Mouse (Mus musculus) brown adipose tissue, adult 24 weeks (tissue): ENCODE results near the gene Anks1b. TPM values are rescaled to one million over a fixed set of nuclear protein-coding genes. Genes with fewer than 3 reads are reported as not detected.

Source experiments
- H3K27ac ChIP-seq: fragments of 200-500 bp; replicated peaks from 2 replicates; pipeline ENCODE4 v1.5.1; 2012; ENCODE audit warnings: low read depth, mild to moderate bottlenecking, low read length
- H3K4me1 ChIP-seq: fragments of 200-500 bp; 2 replicates; pipeline ENCODE4 v1.6.1; 2012; ENCODE audit warnings: low read length, mixed read lengths; ENCODE audit not compliant: control insufficient read depth, insufficient read depth, insufficient read length
- H3K4me3 ChIP-seq: fragments of 200-500 bp; 2 replicates; pipeline ENCODE4 v1.5.1; 2012; ENCODE audit warnings: low read depth, mild to moderate bottlenecking, low read length, moderate library complexity; ENCODE audit not compliant: insufficient read depth
- polyA plus RNA-seq: library from polyadenylated mRNA; stranded (reverse); fragments of >200 nt; gene quantifications from 2 replicates; pipeline ENCODE4 v1.2.4, GENCODE M21; 2012; ENCODE audit not compliant: missing spikeins, insufficient read depth, insufficient read length

The Anks1b gene
- polyA plus RNA-seq, 1 experiment, result not detected

DNA sequence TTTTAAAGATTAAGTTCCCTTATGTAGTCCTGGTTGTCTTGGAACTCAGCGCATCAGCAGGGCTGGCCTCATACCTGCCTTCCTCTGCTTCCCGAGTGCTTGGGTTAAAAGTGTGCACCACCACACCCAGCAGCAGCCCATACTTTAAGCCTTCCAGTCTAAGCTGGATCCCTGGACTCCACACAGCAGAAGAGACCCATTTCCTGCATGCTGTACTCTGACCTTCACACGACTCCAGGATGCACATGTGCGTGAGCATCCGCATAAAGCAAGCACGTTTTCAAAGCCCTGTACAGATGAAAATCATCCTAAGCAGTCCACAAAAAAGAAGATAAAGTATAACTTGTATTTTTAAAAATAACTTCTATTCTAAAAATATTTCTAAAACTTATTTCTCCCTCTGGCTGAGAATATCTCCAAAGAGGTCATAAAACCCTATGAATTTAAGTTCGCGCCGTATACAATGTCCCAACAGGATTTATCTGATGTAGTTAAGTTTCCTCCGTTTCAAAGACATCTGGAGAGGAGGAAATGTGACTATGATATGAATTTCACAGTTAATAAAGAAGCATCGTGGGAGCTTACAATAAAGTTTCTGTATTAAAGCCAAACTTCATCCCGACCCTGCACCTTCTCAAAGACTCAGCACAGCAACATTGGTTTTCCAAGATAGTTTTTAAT is 1132.7 kb downstream of the Anks1b start:
- Histone ChIP-seq H3K4me1 (no peaks in the 10 kb centered on the region), H3K4me3 (no peak overlapping the region), H3K27ac (no peak overlapping the region)

Other genes starting within 250 kb of the Anks1b start
- gene Scyl2, start 187.2 kb upstream of the Anks1b start, polyA plus RNA-seq, result 15.6 and 19.9 TPM in 2 replicates
- gene Actr6, start 141.2 kb upstream of the Anks1b start, polyA plus RNA-seq, result 22.2 and 27.0 TPM in 2 replicates
- gene Uhrf1bp1l, start 128.5 kb upstream of the Anks1b start, polyA plus RNA-seq, result 11.4 and 12.1 TPM in 2 replicates